Mouse (Mus musculus): ENCODE results near the gene Ppp1r7. TPM values are rescaled to one million over a fixed set of nuclear protein-coding genes. Genes with fewer than 3 reads are reported as not detected.

The Ppp1r7 gene
- total RNA-seq, 1 experiment from 2014 or later = 21.3 TPM

DNA sequence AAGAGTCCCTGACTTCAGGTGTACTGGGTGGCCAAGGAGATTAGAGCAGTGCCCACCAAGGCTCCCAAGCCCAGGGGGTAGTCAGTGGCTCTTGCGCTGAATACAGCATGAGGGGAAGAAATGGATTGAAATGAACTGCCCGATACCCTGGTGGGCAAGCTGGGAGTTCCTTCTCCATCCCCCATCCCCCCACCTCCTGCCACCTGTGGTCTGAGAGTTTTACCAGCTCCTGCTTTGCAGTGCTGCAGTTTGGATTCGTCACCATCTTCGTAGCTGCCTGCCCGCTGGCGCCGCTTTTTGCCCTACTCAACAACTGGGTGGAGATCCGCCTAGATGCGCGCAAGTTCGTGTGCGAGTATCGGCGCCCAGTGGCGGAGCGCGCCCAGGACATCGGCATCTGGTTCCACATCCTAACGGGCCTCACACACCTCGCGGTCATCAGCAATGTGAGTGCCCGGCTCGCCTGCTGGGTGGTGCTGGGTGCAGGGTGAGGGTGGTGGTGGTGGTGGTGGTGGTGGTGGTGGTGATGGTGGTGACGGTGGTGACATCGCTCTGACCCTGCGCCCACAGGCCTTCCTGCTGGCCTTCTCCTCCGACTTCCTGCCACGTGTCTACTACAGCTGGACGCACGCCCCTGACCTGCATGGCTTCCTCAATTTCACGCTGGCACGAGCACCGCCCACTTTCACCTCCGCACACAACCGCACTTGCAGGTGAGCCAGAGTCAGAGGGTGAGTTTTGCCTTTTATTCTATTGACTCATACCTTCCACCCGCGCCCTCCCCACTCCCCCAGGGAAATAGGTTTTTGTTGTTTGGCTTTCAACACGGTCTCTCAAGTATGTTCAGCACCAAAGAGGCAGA lies 58.8 kb downstream of the Ppp1r7 start:
- ATAC-seq (replicated peaks; ENCODE audit: insufficient number of reproducible peaks, low FRiP score, low TSS enrichment, poor library complexity, severe bottlenecking) = peak; percentile 59

DNA sequence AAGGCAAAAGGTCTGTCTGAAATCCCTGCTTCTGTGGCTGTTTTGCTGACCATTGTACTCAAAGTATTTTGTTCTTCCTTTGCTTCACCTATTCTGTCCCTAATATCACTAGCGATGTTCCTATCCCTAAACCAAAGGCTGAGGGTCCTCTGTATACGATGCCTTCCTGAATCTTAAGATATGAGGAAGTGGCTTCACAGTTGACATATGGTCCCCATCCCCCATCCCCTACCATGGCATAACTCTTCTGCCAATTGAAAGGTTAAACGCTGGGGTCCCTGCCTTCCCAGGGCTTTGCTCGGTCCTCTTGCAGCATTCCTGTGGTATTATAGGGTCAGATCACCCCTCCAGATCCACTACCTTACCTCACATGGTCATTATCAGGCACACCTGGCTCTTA lies 60.7 kb downstream of the Ppp1r7 start:
- ATAC-seq (replicated peaks; ENCODE audit: insufficient number of reproducible peaks, low FRiP score, low TSS enrichment, poor library complexity, severe bottlenecking) = no peak

Other genes starting within 250 kb of the Ppp1r7 start
- gene Kif1a, start 240.9 kb upstream of the Ppp1r7 start, total RNA-seq (2017) = not detected in 3 replicates
- gene Agxt, start 207.6 kb upstream of the Ppp1r7 start, total RNA-seq (2017) = not detected in 3 replicates
- gene 2310007B03Rik, start 181.9 kb upstream of the Ppp1r7 start, total RNA-seq (2017) = not detected in 3 replicates
- gene Crocc2, start 174.1 kb upstream of the Ppp1r7 start, total RNA-seq (2017) = not detected in 3 replicates
- gene Sned1, start 107.0 kb upstream of the Ppp1r7 start, total RNA-seq (2017) = 0.19 to 1.5 TPM (median 0.19 TPM) in 3 replicates
- gene Mterf4, start 36.9 kb upstream of the Ppp1r7 start, total RNA-seq (2017) = 15.1 to 25.4 TPM (median 18.8 TPM) in 3 replicates
- gene Pask, start 628 bp downstream of the Ppp1r7 start, total RNA-seq (2017) = 0.85 to 1.6 TPM in 2 of 3 replicates, not detected in the other
- gene Ano7, start 31.1 kb downstream of the Ppp1r7 start, total RNA-seq (2017) = not detected in 3 replicates
- gene Hdlbp, start 136.0 kb downstream of the Ppp1r7 start, total RNA-seq (2017) = 58.2 to 101 TPM (median 83.6 TPM) in 3 replicates
- 0.75 to 4.4 TPM (median 2.0 TPM) in 3 replicates for gene Farp2, start 169.2 kb downstream of the Ppp1r7 start, total RNA-seq (2017)

Data from monocyte, adult 5-6 weeks (primary cell).